Mouse (Mus musculus): ENCODE results near the gene Gimap4. TPM values are rescaled to one million over a fixed set of nuclear protein-coding genes. Genes with fewer than 3 reads are reported as not detected.

Gimap4 gene
- 27.5 and 44.3 TPM in 2 replicates for polyA plus RNA-seq (2012; rRNA removed)

GRCm38 (mm10) chr6:48684319-48684718 lies at the start of gene Gimap4:
Gene Gimap4 (plus strand): TSS chr6:48684549.
- peak; percentile 69 for DNase-seq

GRCm38 (mm10) chr6:48635105-48635504 lies 49.2 kb upstream of the Gimap4 start:
- Histone ChIP-seq H3K27ac (ENCODE audit: insufficient read depth, low read depth, low read length) (no peak overlapping the region), H3K36me3 (ENCODE audit: control insufficient read depth, insufficient read depth, low read length) (no peaks in the 10 kb centered on the region), H3K4me1 (ENCODE audit: control insufficient read depth, insufficient read depth, low read length) (peaks cover 9% of the 10 kb centered on the region), H3K27me3 (replicated peaks; ENCODE audit: control insufficient read depth, insufficient read depth, low read length) (no peaks in the 10 kb centered on the region), H3K4me3 (ENCODE audit: insufficient read depth, low read depth, low read length) (no peak overlapping the region)
- TF ChIP-seq POLR2A (IDR thresholded peaks at IDR 0.05; ENCODE audit: low read depth, low read length) (no peak), CTCF (conservative IDR thresholded peaks at IDR 0.05; ENCODE audit: insufficient read depth, insufficient read length, low read depth, low read length) (no peak)
- 94% methylated on average over 2 of the region's 2 CpGs for WGBS
- no peak for DNase-seq

More at GRCm38 (mm10) chr6:48684319-48684718, at the start of gene Gimap4:
- Histone ChIP-seq H3K4me3 (ENCODE audit: insufficient read depth, low read depth, low read length) (peak within 1 kb of the TSS; percentile 56), H3K27ac (ENCODE audit: insufficient read depth, low read depth, low read length) (peak within 1 kb of the TSS; percentile 93), H3K27me3 (replicated peaks; ENCODE audit: control insufficient read depth, insufficient read depth, low read length) (no peaks in the 10 kb centered on the region), H3K36me3 (ENCODE audit: control insufficient read depth, insufficient read depth, low read length) (no peaks in the 10 kb centered on the region), H3K4me1 (ENCODE audit: control insufficient read depth, insufficient read depth, low read length) (no peaks in the 10 kb centered on the region)
- TF ChIP-seq CTCF (conservative IDR thresholded peaks at IDR 0.05; ENCODE audit: insufficient read depth, insufficient read length, low read depth, low read length) (no peak), POLR2A (IDR thresholded peaks at IDR 0.05; ENCODE audit: low read depth, low read length) (no peak)
- WGBS = 54% methylated on average over 5 of the region's 5 CpGs

GRCm38 (mm10) chr6:48636515-48636914 lies 47.8 kb upstream of the Gimap4 start:
- H3K4me1 ChIP-seq (ENCODE audit: control insufficient read depth, insufficient read depth, low read length) = peaks cover 3% of the 10 kb centered on the region; the same call in 1 of the 2 replicates
- no peaks in the 10 kb centered on the region for H3K27me3 ChIP-seq (replicated peaks; ENCODE audit: control insufficient read depth, insufficient read depth, low read length)
- no peaks in the 10 kb centered on the region for H3K36me3 ChIP-seq (ENCODE audit: control insufficient read depth, insufficient read depth, low read length)
- no peak overlapping the region for H3K4me3 ChIP-seq (ENCODE audit: insufficient read depth, low read depth, low read length)
- no peak for DNase-seq
- TF ChIP-seq CTCF (conservative IDR thresholded peaks at IDR 0.05; ENCODE audit: insufficient read depth, insufficient read length, low read depth, low read length) (no peak), POLR2A (IDR thresholded peaks at IDR 0.05; ENCODE audit: low read depth, low read length) (no peak)
- no peak overlapping the region for H3K27ac ChIP-seq (ENCODE audit: insufficient read depth, low read depth, low read length)
- 85% methylated on average over 6 of the region's 6 CpGs for WGBS

GRCm38 (mm10) chr6:48637811-48638500 lies 46.4 kb upstream of the Gimap4 start:
- Histone ChIP-seq H3K36me3 (ENCODE audit: control insufficient read depth, insufficient read depth, low read length) (no peaks in the 10 kb centered on the region), H3K4me3 (ENCODE audit: insufficient read depth, low read depth, low read length) (no peak overlapping the region), H3K4me1 (ENCODE audit: control insufficient read depth, insufficient read depth, low read length) (peaks cover 3% of the 10 kb centered on the region; the same call in 1 of the 2 replicates), H3K27me3 (replicated peaks; ENCODE audit: control insufficient read depth, insufficient read depth, low read length) (no peaks in the 10 kb centered on the region), H3K27ac (ENCODE audit: insufficient read depth, low read depth, low read length) (no peak overlapping the region; the same call in 1 of the 2 replicates)
- TF ChIP-seq POLR2A (IDR thresholded peaks at IDR 0.05; ENCODE audit: low read depth, low read length) (no peak), CTCF (conservative IDR thresholded peaks at IDR 0.05; ENCODE audit: insufficient read depth, insufficient read length, low read depth, low read length) (no peak)
- no peak for DNase-seq
- 63% methylated on average over 6 of the region's 6 CpGs for WGBS

- WGBS = 44% methylated on average over 2 of the region's 2 CpGs
Measured at GRCm38 (mm10) chr6:48638553-48638952, 45.8 kb upstream of the Gimap4 start.

GRCm38 (mm10) chr6:48641391-48641790 lies 43.0 kb upstream of the Gimap4 start:
- Histone ChIP-seq H3K4me1 (ENCODE audit: control insufficient read depth, insufficient read depth, low read length) (peaks cover 3% of the 10 kb centered on the region; the same call in 1 of the 2 replicates), H3K27me3 (replicated peaks; ENCODE audit: control insufficient read depth, insufficient read depth, low read length) (no peaks in the 10 kb centered on the region)
- 65% methylated on average over 6 of the region's 6 CpGs for WGBS

More at GRCm38 (mm10) chr6:48638553-48638952, 45.8 kb upstream of the Gimap4 start:
- H3K27me3 ChIP-seq (replicated peaks; ENCODE audit: control insufficient read depth, insufficient read depth, low read length) = no peaks in the 10 kb centered on the region
- no peak overlapping the region; the same call in 1 of the 2 replicates for H3K27ac ChIP-seq (ENCODE audit: insufficient read depth, low read depth, low read length)
- TF ChIP-seq CTCF (conservative IDR thresholded peaks at IDR 0.05; ENCODE audit: insufficient read depth, insufficient read length, low read depth, low read length) = no peak
- TF ChIP-seq POLR2A (IDR thresholded peaks at IDR 0.05; ENCODE audit: low read depth, low read length) = no peak
- peaks cover 3% of the 10 kb centered on the region; the same call in 1 of the 2 replicates for H3K4me1 ChIP-seq (ENCODE audit: control insufficient read depth, insufficient read depth, low read length)
- H3K4me3 ChIP-seq (ENCODE audit: insufficient read depth, low read depth, low read length) = no peak overlapping the region
- no peaks in the 10 kb centered on the region for H3K36me3 ChIP-seq (ENCODE audit: control insufficient read depth, insufficient read depth, low read length)
- DNase-seq = peak; percentile 66

GRCm38 (mm10) chr6:48642764-48643292 lies 41.5 kb upstream of the Gimap4 start:
- WGBS = 23% methylated on average over 4 of the region's 4 CpGs
- Histone ChIP-seq H3K4me1 (ENCODE audit: control insufficient read depth, insufficient read depth, low read length) (peaks cover 9% of the 10 kb centered on the region), H3K4me3 (ENCODE audit: insufficient read depth, low read depth, low read length) (no peak overlapping the region), H3K27me3 (replicated peaks; ENCODE audit: control insufficient read depth, insufficient read depth, low read length) (no peaks in the 10 kb centered on the region), H3K27ac (ENCODE audit: insufficient read depth, low read depth, low read length) (no peak overlapping the region), H3K36me3 (ENCODE audit: control insufficient read depth, insufficient read depth, low read length) (no peaks in the 10 kb centered on the region)
- DNase-seq = peak; percentile 74
- TF ChIP-seq POLR2A (IDR thresholded peaks at IDR 0.05; ENCODE audit: low read depth, low read length) (no peak), CTCF (conservative IDR thresholded peaks at IDR 0.05; ENCODE audit: insufficient read depth, insufficient read length, low read depth, low read length) (peak; percentile 30)

More at GRCm38 (mm10) chr6:48641391-48641790, 43.0 kb upstream of the Gimap4 start:
- no peaks in the 10 kb centered on the region for H3K36me3 ChIP-seq (ENCODE audit: control insufficient read depth, insufficient read depth, low read length)
- H3K27ac ChIP-seq (ENCODE audit: insufficient read depth, low read depth, low read length) = no peak overlapping the region
- no peak for TF ChIP-seq CTCF (conservative IDR thresholded peaks at IDR 0.05; ENCODE audit: insufficient read depth, insufficient read length, low read depth, low read length)
- no peak for TF ChIP-seq POLR2A (IDR thresholded peaks at IDR 0.05; ENCODE audit: low read depth, low read length)
- no peak for DNase-seq
- no peak overlapping the region for H3K4me3 ChIP-seq (ENCODE audit: insufficient read depth, low read depth, low read length)

All from kidney, adult 2 months (tissue).